Mouse (Mus musculus) cerebellum, adult 9-11 months (tissue): ENCODE measurements around the gene Hcn1.

Experiments
- DNase-seq: peaks from one replicate; pipeline ENCODE4 v3.0.0; 2022

Hcn1 gene

DNA sequence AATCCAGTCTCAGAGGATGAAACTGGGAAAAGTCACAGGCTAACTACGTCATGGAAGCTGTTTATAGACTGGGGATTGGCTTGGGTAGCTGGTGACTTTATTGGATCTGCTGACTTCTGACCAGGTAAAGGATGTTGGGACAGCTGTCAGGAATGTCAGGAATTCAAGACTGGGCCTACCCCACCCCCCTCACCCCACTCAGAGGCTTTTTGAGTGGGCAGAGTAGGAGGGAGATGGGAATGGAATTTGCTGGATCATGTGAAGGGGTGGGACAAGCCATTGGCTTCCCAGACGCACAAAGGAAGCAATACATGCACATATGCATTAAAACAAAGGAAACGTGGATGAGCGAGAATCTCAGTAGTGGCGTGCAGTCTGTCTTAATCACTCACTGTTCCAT lies 433.5 kb downstream of the Hcn1 start:
- no peak for DNase-seq
